Mouse (Mus musculus) adrenal gland, postnatal 14 days (tissue): ENCODE data around the gene Atg2a. TPM values are rescaled to one million over a fixed set of nuclear protein-coding genes. Genes with fewer than 3 reads are reported as not detected.

ENCODE experiments used
- DNase-seq: peaks from one replicate; pipeline ENCODE4 v3.0.0; 2021; ENCODE audit warnings: mixed read lengths
- total RNA-seq: library from RNA; stranded (reverse); gene quantifications from 2 replicates; pipeline ENCODE4 v1.2.3, GENCODE M21; 2021

Atg2a gene
- total RNA-seq, 1 experiment from 2014 or later, result 27.5 TPM

GRCm38 (mm10) chr19:6247526-6248300 is 6.2 kb downstream of the Atg2a start:
- DNase-seq, result peak; percentile 68

- no peak for DNase-seq
Observed at GRCm38 (mm10) chr19:6253021-6253420, 11.6 kb downstream of the Atg2a start.

GRCm38 (mm10) chr19:6260428-6260827 is 19.0 kb downstream of the Atg2a start:
- DNase-seq, result no peak

GRCm38 (mm10) chr19:6260946-6261345 is 19.5 kb downstream of the Atg2a start:
- DNase-seq, result no peak

GRCm38 (mm10) chr19:6261379-6261778 is 19.9 kb downstream of the Atg2a start:
- no peak for DNase-seq

- peak; percentile 89 for DNase-seq
Observed at GRCm38 (mm10) chr19:6262222-6262621, 20.8 kb downstream of the Atg2a start.

- DNase-seq, result no peak
Observed at GRCm38 (mm10) chr19:6262839-6263433, 21.5 kb downstream of the Atg2a start.

GRCm38 (mm10) chr19:6264200-6264599 is 22.7 kb downstream of the Atg2a start:
- DNase-seq, result no peak

- DNase-seq, result no peak
Observed at GRCm38 (mm10) chr19:6264945-6265344, 23.5 kb downstream of the Atg2a start.

GRCm38 (mm10) chr19:6265727-6266182 is 24.3 kb downstream of the Atg2a start:
- DNase-seq, result no peak

- no peak for DNase-seq
Observed at GRCm38 (mm10) chr19:6267306-6268169, 26.1 kb downstream of the Atg2a start.

- peak; percentile 92 for DNase-seq
Observed at GRCm38 (mm10) chr19:6268170-6268528, 26.7 kb downstream of the Atg2a start.

GRCm38 (mm10) chr19:6268670-6269132 is 27.2 kb downstream of the Atg2a start:
- peak; percentile 50 for DNase-seq

- DNase-seq, result peak; percentile 78
Observed at GRCm38 (mm10) chr19:6269798-6270475, 28.5 kb downstream of the Atg2a start.

- DNase-seq, result peak; percentile 77
Observed at GRCm38 (mm10) chr19:6270661-6271060, 29.2 kb downstream of the Atg2a start.

- no peak for DNase-seq
Observed at GRCm38 (mm10) chr19:6271206-6271605, 29.7 kb downstream of the Atg2a start.

- DNase-seq, result no peak
Observed at GRCm38 (mm10) chr19:6272053-6272452, 30.6 kb downstream of the Atg2a start.

GRCm38 (mm10) chr19:6272738-6273137 is 31.3 kb downstream of the Atg2a start:
- DNase-seq, result no peak

- no peak for DNase-seq
Observed at GRCm38 (mm10) chr19:6273592-6273991, 32.1 kb downstream of the Atg2a start.

- no peak for DNase-seq
Observed at GRCm38 (mm10) chr19:6273998-6274608, 32.6 kb downstream of the Atg2a start.

GRCm38 (mm10) chr19:6275740-6276389 is 34.4 kb downstream of the Atg2a start:
- no peak for DNase-seq
